Mouse (Mus musculus) spleen, adult 18-20 months (tissue): Measurements from ENCODE around the gene Shank2.

Experiments used
- DNase-seq, 2 experiments: peaks; one replicate each; pipeline ENCODE4 v3.0.0; 2022; ENCODE audit warnings: mixed read lengths in 2 of 2

Gene Shank2

DNA sequence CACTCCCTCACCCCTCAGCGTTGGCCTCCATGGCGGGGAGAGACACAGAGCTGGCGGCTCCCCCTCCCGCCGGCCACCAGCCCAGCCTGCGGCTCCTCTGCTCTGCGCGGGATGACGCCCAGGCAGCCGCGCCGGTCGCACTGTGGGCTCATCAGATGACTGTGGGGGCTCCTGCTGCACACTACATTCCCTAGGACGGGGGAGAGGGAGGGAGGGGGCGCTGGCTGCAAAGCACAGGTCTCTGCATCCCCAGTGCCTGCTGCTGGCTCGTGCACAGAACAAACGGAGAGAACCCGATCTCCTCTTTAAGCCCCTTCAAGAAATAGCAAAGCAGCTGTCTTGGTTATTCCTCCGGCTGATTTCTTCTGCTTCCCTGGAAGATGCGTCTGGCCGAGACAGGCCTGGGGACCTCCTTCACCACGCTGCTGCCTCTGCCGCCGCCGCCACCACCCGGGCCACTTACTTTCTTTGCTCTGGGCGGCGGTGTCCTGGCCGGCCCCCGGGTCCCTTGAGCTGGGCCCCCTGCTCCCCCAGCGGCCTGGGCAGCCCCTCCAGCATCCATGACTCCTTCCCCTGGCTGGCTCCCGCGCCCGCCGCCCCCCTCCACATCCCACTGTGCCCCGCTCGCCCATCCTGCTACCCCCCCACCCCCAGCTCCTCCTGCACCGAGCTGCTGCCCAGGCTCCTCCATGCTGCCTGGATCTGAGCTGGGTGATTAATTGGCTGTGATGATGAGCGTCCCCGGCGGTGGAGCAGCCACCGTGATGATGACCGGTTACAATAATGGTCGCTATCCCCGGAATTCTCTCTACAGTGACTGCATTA is 282.7 kb downstream of the Shank2 start:
- no peak for DNase-seq

DNA sequence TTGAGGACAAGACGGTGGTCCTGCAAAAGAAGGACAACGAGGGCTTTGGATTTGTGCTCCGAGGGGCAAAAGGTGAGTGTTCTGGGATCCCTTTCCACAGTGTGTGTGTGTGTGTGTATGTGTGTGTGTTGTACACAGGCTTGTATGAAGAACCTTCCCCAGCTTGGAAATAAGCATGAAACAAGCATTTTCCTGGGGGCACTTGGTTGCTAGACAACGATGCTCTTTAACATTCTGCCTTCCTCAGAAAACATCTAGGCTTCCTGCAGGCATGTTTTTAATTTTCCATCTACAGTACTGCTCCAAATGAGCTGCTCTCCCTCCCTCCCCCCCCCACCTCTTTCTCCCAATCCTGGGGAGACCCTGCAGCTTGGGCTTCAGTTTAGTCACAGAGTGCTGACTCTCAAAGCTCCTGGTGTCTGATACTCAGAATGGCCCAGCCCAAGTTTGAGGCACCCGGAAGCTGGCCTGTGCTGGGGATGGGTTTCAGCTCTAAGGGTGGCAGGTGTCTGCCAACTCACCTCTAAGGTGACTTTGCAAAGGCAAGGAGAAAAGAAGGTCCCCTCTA is 283.4 kb downstream of the Shank2 start:
- no peak for DNase-seq

DNA sequence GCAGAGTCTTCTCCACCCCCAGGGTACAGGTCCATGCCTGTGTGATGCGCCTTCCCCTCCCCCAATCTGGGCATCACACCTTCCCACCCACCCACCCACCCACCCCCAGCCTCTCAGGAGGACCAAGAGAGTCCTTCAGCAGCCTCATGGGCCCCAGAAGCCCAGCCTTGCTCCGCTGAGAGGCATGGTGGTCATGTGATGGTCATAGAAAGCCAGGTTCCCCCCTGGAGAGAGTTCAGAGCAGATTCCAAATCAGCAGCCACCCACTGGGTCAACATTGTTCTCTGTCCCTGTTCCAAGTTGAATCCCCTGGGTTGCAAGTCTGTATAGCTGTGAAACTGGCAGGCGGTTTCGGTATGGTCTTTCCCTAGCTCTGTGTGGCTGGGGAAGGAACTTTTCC is 284.2 kb downstream of the Shank2 start:
- DNase-seq, result no peak

GRCm38 (mm10) chr7:144287991-144288390 is 286.3 kb downstream of the Shank2 start:
- DNase-seq, result no peak

DNA sequence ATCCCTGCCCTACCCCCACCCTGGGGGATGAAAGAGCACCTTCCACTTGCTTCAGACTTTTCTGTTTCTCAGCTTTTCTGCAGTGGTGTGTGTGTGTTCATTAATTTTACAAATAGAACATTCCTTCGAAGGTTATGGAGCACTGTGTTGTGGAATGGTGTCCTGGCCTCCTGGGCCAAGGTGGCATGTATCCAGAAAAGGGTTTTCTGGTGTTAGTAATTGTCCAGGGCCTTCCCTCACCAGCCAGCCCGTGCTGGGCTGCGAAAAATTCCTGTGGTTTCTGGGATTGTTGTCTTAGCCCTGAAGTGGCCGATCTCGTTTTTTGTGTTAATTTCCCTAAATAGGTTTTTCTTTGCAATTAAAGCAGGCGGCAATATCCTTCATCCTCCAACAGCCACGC is 289.8 kb downstream of the Shank2 start:
- no peak for DNase-seq

- DNase-seq, result no peak
Observed at GRCm38 (mm10) chr7:144293611-144294010, 291.9 kb downstream of the Shank2 start.

DNA sequence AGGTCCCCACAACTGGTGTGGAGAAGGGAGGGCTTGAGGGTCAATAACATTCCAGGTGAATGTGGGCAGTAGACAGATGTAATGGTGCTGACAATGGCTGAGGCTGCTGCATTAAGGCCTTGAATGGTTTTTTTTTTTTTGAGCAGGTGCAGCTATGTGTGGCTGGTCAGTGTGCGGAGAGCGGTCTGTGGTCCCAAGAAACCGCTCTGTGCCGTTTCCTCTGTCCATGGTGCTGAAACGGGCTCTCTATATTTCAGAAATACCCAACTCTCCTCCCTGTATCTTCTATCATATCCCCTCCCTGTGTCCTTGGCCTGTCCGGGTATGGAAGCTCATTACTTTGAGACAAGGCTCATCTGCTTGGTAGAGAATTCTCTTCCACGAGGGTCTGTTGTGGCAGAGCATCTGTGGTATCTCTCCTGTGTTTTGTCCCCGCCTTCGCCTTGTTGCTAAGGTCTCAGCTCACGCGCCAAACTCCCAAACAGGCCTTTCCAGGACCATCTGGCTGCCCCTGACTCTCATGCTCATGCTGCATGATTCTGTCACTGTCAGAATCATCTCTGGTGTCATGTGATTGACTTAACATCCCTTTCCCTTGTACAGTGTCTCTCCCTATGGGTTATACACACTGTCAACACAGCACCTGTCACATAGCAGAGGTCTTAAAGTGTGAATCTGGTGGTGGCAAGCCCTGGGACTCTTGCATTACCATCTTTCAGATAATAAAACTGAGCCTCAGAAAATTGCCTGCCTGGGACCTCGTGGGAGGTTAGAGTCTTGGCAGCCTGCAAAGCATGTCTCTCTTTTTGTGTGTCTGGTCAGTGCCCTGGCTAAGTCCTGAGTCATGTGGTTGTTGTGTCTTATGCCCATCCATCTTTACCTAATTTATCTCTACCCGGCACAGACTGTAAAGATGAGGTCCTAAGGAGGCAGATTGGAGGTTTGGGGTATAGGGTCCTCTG is 292.8 kb downstream of the Shank2 start:
- no peak for DNase-seq

DNA sequence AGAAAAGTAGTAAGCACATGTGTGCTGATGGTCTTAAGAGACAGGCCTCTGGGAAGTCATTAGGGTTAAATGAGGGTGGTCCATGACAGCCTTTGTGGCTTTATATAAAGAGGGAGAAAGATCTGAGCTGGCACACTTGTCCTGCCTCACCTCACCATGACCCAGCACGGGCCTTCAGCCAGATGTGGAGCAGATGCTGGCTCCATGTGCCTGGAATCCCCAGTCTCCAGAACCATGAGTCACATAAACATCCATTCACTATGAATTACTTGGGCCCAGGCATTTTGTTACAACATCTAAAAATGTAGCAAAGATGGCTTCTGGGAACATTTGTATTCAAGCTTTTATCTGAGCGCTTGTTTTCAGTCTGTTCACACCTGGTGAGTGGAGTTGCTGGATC is 297.6 kb downstream of the Shank2 start:
- no peak for DNase-seq

DNA sequence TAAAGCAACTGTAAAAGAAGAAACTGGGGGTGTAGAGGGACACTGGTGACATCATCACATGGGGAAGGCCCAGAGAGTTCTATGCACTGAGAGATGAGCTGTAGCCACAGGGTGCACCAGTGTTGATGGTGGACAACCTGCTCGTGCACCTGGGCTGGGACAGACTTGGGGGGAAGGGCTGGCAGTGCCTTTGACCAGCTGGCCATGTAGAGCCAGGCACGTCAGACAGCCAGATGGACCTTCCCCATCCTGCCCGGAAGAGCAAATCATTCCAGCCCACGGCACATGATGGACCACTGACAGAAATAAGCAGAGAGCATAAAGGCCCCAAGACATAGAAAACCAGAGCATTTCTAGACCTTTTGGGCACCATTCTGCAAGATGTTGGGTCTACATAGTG is 299.9 kb downstream of the Shank2 start:
- no peak for DNase-seq

DNA sequence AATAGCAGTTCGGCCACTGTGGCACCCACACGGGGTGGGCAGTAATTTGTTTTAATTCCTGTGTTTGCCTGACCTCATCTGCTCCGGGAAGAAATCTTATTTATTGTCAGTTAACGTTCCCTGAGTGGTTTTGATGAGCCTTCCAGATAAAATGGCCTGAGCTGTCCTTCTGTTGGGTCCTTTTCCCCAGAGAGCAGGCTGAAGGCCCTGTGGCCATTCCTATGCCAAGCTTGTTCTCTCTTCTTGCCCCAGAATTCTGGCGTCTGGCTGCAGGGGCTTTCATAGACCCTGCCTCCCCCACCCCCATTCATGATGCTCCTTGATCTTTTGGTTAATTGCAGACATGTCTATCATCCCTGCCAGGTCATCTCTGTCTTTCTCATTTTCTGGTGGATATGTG is 300.8 kb downstream of the Shank2 start:
- no peak for DNase-seq

- no peak for DNase-seq
Observed at GRCm38 (mm10) chr7:144307853-144308409, 306.2 kb downstream of the Shank2 start.

GRCm38 (mm10) chr7:144314438-144315105 is 312.8 kb downstream of the Shank2 start:
- no peak for DNase-seq

- DNase-seq, result no peak
Observed at GRCm38 (mm10) chr7:144316224-144316623, 314.5 kb downstream of the Shank2 start.

DNA sequence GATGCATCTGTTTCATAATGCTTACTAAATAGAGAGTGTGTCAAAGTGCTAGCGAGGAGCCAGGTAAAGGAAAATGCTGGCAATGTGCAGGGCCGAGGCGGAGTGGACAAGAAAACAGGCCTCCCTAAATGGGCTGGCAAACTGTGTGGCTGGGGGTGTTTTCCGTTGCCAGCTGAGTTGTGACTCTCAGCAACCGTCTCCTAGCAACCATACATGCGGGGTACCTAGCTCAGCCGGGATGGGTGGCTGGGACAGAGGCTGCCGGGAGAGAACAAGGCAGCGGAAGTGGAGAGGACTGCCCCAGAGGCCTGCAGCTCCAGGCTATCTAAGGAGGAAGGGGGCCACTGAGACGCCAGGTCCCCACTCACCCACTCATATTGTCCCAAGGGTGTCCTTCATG is 315.1 kb downstream of the Shank2 start:
- DNase-seq, result no peak

DNA sequence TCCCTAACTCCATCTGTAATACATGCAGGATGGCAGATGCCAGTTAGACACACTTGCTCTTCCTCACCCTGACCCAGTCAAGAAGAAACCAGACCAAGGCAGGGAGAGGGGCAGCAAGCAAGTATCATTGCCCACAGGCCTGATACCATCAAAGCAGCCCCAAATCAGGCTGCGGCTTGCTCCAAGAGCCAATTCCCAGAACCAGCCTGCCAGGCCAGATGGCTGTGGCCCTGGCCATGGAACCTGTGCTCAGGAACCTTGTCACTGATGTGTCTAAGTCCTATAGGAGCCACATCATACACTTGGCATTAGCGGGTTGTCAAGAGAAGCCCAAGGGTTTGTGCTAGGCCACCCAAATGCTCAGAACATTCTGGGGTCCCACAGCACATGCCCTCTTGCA is 322.3 kb downstream of the Shank2 start:
- no peak for DNase-seq

DNA sequence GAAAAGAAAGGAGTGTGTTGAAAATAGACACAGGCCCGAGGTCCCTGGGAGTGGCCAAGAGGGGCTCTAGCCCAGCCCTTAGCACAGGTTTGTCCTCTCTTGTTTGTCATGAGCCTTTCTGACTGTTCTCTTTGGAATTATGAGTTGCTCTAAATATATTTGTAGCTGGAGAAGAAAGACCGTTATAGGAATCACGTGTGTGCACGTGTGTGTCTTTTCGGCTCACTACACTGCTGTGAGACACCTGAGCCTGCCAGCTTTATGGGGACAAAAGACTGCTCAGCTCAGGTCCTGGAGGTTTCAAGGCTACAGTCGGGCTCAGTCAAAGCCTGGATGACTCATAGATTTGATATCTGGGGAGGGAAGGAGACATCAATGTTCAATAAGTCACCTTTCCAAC is 323.1 kb downstream of the Shank2 start:
- DNase-seq, result no peak

- no peak for DNase-seq
Observed at GRCm38 (mm10) chr7:144325603-144326002, 323.9 kb downstream of the Shank2 start.

- DNase-seq, result no peak
Observed at GRCm38 (mm10) chr7:144329403-144329890, 327.7 kb downstream of the Shank2 start.

DNA sequence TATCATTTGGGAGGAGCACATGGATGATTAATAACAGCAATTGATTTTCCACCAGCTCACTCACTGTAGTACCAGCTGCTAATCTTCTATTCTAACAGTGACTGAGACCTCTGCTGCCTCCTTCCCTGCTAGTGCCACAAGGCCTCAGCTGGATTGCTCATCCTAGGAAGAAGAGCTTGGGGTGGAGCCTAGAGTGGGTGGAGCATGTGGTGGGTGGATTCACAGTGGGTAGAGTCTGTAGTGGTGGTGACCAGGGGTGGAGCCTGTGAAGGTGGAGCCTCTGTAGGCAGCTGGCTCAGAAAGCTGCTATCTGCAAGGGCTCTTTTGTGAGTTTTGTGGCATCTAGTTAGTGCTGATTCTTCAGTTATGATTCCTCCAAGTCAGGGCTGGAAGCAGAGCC is 334.9 kb downstream of the Shank2 start:
- no peak for DNase-seq

GRCm38 (mm10) chr7:144338694-144339093 is 337.0 kb downstream of the Shank2 start:
- DNase-seq, result no peak

DNA sequence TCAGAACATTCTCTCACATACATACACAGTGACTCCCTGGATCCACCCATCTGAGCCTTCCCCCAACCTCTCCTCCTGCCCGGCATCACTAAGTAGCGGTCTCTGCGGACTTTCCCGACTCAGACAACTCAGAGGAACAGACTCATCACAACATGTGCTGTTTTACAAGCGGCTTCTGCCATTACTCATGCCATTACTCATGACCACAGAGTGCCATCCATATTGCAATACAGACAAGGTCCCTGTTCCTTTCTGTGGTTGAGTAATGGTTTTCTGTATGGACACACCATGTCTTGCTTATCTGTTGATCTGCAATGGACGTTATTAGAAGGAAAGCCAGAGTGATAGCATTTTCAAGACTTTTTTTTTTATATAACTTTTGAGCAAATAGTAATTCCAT is 338.6 kb downstream of the Shank2 start:
- DNase-seq, result no peak

DNA sequence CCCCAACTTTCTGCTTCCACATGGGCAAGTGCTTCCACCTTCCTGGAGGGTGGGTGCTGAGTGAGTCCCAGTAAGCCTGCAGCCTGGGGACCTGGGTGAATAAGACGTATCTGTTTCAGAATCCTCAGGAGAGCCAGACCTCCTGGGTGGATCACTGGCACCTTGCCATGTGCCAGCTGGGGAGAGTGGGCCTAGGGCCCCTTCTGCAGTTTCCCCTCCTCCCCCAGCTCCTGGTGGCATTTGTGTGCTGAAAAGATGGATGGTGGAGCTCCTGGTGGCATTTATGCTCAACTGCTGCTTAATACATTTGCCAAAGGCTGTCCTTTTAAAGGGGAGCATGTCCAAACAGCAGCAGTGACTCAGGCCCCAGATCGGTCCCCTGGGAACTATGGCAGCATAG is 364.4 kb downstream of the Shank2 start:
- DNase-seq, result no peak
